Mouse (Mus musculus) midbrain, embryonic 14.5 days (tissue): ENCODE data around the gene Clca3a1. TPM values are rescaled to one million over a fixed set of nuclear protein-coding genes. Genes with fewer than 3 reads are reported as not detected.
A peak's percentile ranks its signal among the peaks of the same experiment; 100 is the strongest.

Source experiments
- ATAC-seq: fragments of 200-750 bp; cut with Nextera tagmentation; 2 replicates; pipeline ENCODE4 v1.8.0; 2017; ENCODE audit warnings: moderate number of reproducible peaks, moderate library complexity; ENCODE audit not compliant: low FRiP score, low TSS enrichment
- DNase-seq: peaks from one replicate; pipeline ENCODE4 v3.0.0-alpha.2; 2015
- H3K27ac ChIP-seq: fragments of 300-500 bp; sonication (generic); replicated peaks from 2 replicates; pipeline ENCODE4 v1.5.1; 2014; ENCODE audit warnings: mild to moderate bottlenecking, low read depth, low read length, moderate library complexity
- H3K27me3 ChIP-seq: fragments of 300-500 bp; sonication (generic); 2 replicates; pipeline ENCODE4 v1.6.1; 2014; ENCODE audit warnings: low read length, control low read depth, mixed read lengths; ENCODE audit not compliant: control insufficient read depth, insufficient read depth
- H3K36me3 ChIP-seq: fragments of 300-500 bp; sonication (generic); 2 replicates; pipeline ENCODE4 v1.6.1; 2014; ENCODE audit warnings: low read length, control low read depth; ENCODE audit not compliant: control insufficient read depth, insufficient read depth
- H3K4me1 ChIP-seq: fragments of 300-500 bp; sonication (generic); 2 replicates; pipeline ENCODE4 v1.6.1; 2014; ENCODE audit warnings: mild to moderate bottlenecking, antibody characterized with exemption, low read length, control low read depth; ENCODE audit not compliant: control insufficient read depth, insufficient read depth
- H3K4me2 ChIP-seq: fragments of 300-500 bp; sonication (generic); 2 replicates; pipeline ENCODE4 v1.6.1; 2014; ENCODE audit warnings: mild to moderate bottlenecking, low read length, moderate library complexity
- H3K4me3 ChIP-seq: fragments of 300-500 bp; sonication (generic); replicated peaks from 2 replicates; pipeline ENCODE4 v1.5.1; 2014; ENCODE audit warnings: low read depth, low read length
- H3K9ac ChIP-seq: fragments of 300-500 bp; sonication (generic); replicated peaks from 2 replicates; pipeline ENCODE4 v1.6.1; 2014; ENCODE audit warnings: mild to moderate bottlenecking, low read length, moderate library complexity
- H3K9me3 ChIP-seq: fragments of 300-500 bp; sonication (generic); 2 replicates; pipeline ENCODE4 v1.6.1; 2016; ENCODE audit warnings: low read length, control low read depth, mixed read lengths; ENCODE audit not compliant: control insufficient read depth
- WGBS: fragments of 180-500 bp; shearing (Covaris S2); extraction: QIAGEN DNeasy Blood & Tissue Kit; methylation state at CpG from one replicate; pipeline ENCODE4 v1.1.7; 2014; 5-methylcytosine and 5-hydroxymethylcytosine counted together
- polyA plus RNA-seq: library from polyadenylated mRNA; unstranded; fragments of >200 nt; fragmentation: Nextera tagmentation; extraction: Ambion mirVana; gene quantifications from 2 replicates; pipeline ENCODE4 v1.2.1, GENCODE M21; 2014

Gene Clca3a1
- polyA plus RNA-seq, 1 experiment from 2014 or later: 0.25 TPM

GRCm38 (mm10) chr3:144721077-144721859, 39.5 kb downstream of the Clca3a1 start:
- H3K4me1 ChIP-seq: peaks cover 16% of the 10 kb centered on the region
- 91% methylated on average over 10 of the region's 10 CpGs for WGBS
- no peaks in the 10 kb centered on the region for H3K9me3 ChIP-seq

DNA sequence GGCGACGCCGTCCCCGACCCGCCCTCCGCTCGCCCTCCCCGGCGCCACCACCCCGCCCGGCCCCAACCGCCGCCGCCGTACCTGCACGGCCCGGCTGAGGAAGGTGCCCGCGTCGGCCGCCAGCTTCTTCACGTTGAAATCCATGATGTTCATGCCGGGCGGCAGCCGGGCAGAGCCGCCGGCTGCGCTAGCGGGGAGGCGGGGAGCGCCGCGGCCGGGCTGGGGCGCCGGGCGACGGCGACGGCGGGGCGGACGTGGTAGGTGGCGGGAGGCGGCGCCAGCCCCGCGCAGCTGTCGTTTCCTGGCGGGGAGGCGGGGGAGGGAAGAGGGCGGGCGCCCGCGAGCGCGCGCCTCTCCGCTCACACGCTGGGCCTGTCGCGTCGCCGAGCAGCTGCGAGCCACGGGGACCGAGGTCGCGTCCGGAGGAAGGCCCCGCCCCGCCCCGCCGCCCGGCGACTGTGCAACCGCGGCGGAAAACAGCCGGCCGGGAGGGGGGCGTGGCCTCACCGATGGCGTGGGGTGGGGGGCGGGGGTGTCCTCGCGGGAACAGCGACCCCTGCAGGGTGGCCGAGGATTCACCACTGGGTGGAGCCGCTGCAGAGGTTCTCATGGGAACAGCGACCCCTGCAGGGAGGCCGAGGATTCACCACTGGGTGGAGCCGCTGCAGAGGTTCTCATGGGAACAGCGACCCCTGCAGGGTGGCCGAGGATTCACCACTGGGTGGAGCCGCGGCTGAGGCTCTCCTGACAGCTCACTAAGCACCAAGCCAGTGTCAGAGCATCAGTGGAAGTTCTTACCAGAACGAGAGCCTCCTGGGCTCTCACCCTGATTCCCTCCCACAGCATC, 40.7 kb downstream of the Clca3a1 start, which contains the start of gene Sh3glb1:
Sh3glb1 (minus strand) TSS at position 435 of the 847 bp plus-strand sequence.
- WGBS: under 1% methylated on average over 86 of the region's 98 CpGs
- H3K4me2 ChIP-seq: peak within 1 kb of the TSS; percentile 84
- H3K36me3 ChIP-seq: no peaks in the 10 kb centered on the region
- ATAC-seq (peak; percentile 93), DNase-seq (peak; percentile 96)
- H3K9ac ChIP-seq: peak within 1 kb of the TSS; percentile 88
- H3K9me3 ChIP-seq: no peaks in the 10 kb centered on the region
- H3K27me3 ChIP-seq: no peaks in the 10 kb centered on the region
- H3K4me3 ChIP-seq: peak within 1 kb of the TSS; percentile 83
- H3K4me1 ChIP-seq: peaks cover 21% of the 10 kb centered on the region
- H3K27ac ChIP-seq: peak within 1 kb of the TSS; percentile 98

More at GRCm38 (mm10) chr3:144721077-144721859, 39.5 kb downstream of the Clca3a1 start:
- Histone ChIP-seq H3K9ac (peak overlapping the region; percentile 44; the same call in 1 of the 2 replicates), H3K27me3 (no peaks in the 10 kb centered on the region), H3K4me2 (peak overlapping the region; percentile 48), H3K4me3 (peak overlapping the region; percentile 83), H3K36me3 (no peaks in the 10 kb centered on the region), H3K27ac (peak overlapping the region; percentile 98; the same call in 1 of the 2 replicates)
- no peak for DNase-seq
- ATAC-seq: no peak

DNA sequence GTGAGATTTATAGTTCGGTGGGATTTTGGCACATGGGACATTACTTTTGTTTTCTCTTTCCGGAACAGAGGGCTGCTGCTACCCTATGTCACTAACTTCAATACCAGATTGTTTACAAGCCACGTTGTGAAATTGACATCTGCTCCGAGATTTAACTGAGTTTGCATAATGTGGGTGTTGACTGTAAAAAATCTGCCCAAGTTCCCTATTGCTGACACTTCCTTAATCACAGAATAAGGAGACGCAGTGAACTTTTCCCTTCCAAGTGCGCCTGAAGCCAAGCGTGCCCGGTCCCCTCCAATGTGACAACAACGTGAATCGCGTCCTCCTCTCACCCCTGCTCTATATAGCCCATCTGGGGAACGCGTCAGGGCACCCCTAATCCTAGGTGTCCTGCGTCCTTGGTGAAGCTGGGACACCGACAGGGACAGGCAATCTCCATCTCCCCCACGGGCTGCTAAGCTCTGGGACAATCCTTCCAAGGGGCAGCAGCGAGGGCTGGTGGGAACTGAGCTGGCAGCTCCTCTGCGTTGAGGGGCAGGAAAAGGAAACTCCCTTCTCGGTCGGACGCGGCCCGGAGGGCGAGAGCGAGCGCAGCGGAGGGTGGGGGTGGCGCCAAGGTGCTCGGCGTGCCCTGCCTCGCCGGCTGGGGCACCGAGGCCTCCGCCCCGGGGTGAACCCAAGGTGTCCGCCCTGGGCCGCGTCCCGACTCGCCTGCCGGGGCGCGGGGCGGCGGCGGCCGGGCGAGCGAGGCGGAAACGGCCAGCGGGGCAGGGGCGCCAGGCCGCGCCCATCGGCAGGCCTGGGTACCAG, 41.5 kb downstream of the Clca3a1 start:
- Histone ChIP-seq H3K4me1 (peaks cover 21% of the 10 kb centered on the region), H3K36me3 (no peaks in the 10 kb centered on the region), H3K27me3 (no peaks in the 10 kb centered on the region), H3K9me3 (no peaks in the 10 kb centered on the region), H3K4me2 (peak overlapping the region; percentile 84), H3K27ac (peak overlapping the region; percentile 98), H3K9ac (peak overlapping the region; percentile 88), H3K4me3 (peak overlapping the region; percentile 83)
- ATAC-seq: peak; percentile 58; the same call in 1 of the 2 replicates
- DNase-seq: peak; percentile 73
- WGBS: under 1% methylated on average over 56 of the region's 56 CpGs

GRCm38 (mm10) chr3:144718706-144719087, 42.1 kb downstream of the Clca3a1 start:
- WGBS: 24% methylated on average over 7 of the region's 7 CpGs
- Histone ChIP-seq H3K4me3 (peak overlapping the region; percentile 83), H3K4me2 (peak overlapping the region; percentile 84), H3K9ac (peak overlapping the region; percentile 88), H3K27ac (no peak overlapping the region), H3K36me3 (no peaks in the 10 kb centered on the region), H3K9me3 (no peaks in the 10 kb centered on the region), H3K27me3 (no peaks in the 10 kb centered on the region), H3K4me1 (peaks cover 21% of the 10 kb centered on the region)
- no peak for ATAC-seq
- DNase-seq: peak; percentile 36

GRCm38 (mm10) chr3:144717835-144718234, 42.9 kb downstream of the Clca3a1 start:
- peaks cover 21% of the 10 kb centered on the region for H3K4me1 ChIP-seq
- no peaks in the 10 kb centered on the region for H3K9me3 ChIP-seq
- ATAC-seq (no peak), DNase-seq (peak; percentile 14)
- H3K27ac ChIP-seq: no peak overlapping the region
- no peak overlapping the region; the same call in 1 of the 2 replicates for H3K9ac ChIP-seq
- peak overlapping the region; percentile 24; the same call in 1 of the 2 replicates for H3K4me2 ChIP-seq
- no peaks in the 10 kb centered on the region for H3K27me3 ChIP-seq
- no peaks in the 10 kb centered on the region for H3K36me3 ChIP-seq
- WGBS: 80% methylated on average over 6 of the region's 6 CpGs
- H3K4me3 ChIP-seq: no peak overlapping the region

GRCm38 (mm10) chr3:144717121-144717520, 43.7 kb downstream of the Clca3a1 start:
- H3K27me3 ChIP-seq: no peaks in the 10 kb centered on the region
- H3K4me3 ChIP-seq: no peak overlapping the region
- H3K36me3 ChIP-seq: peaks cover 3% of the 10 kb centered on the region
- no peak overlapping the region for H3K9ac ChIP-seq
- no peak for DNase-seq
- no peak overlapping the region for H3K27ac ChIP-seq
- no peak for ATAC-seq
- H3K9me3 ChIP-seq: no peaks in the 10 kb centered on the region
- no peak overlapping the region for H3K4me2 ChIP-seq
- WGBS: 89% methylated on average over 3 of the region's 3 CpGs
- H3K4me1 ChIP-seq: peaks cover 21% of the 10 kb centered on the region

DNA sequence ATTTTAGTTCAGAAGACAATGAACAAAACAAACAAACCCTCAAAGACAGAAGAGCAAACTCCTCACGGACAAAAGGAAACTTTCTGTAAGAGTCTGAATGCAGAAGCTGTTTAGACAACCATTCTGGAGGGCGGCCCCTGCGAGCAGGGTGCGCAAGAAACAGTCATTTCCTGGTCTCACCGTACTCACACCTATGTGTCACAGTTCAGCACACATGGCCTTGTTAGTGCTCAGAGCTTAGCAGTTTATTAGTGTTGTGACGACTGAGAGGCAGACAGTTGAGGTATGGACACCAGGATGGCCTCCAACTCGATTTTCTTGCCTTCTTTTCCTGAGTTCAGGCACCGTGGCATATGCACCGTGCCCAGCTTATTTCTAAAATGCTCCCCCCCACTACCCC, 44.9 kb downstream of the Clca3a1 start:
- Histone ChIP-seq H3K27ac (no peak overlapping the region), H3K4me1 (peaks cover 21% of the 10 kb centered on the region), H3K4me3 (no peak overlapping the region), H3K36me3 (peaks cover 15% of the 10 kb centered on the region), H3K9ac (no peak overlapping the region), H3K4me2 (no peak overlapping the region), H3K9me3 (no peaks in the 10 kb centered on the region), H3K27me3 (no peaks in the 10 kb centered on the region)
- DNase-seq (no peak), ATAC-seq (no peak)
- 73% methylated on average over 9 of the region's 9 CpGs for WGBS

GRCm38 (mm10) chr3:144715033-144715432, 45.7 kb downstream of the Clca3a1 start:
- Histone ChIP-seq H3K4me3 (no peak overlapping the region), H3K27me3 (no peaks in the 10 kb centered on the region), H3K4me1 (peaks cover 21% of the 10 kb centered on the region), H3K9me3 (no peaks in the 10 kb centered on the region), H3K27ac (no peak overlapping the region), H3K36me3 (peaks cover 19% of the 10 kb centered on the region), H3K9ac (no peak overlapping the region), H3K4me2 (no peak overlapping the region)
- DNase-seq: no peak
- WGBS: 84% methylated on average over 7 of the region's 7 CpGs
- ATAC-seq: no peak
